Mouse (Mus musculus): ENCODE measurements around the gene Crlf2. TPM values are rescaled to one million over a fixed set of nuclear protein-coding genes. Genes with fewer than 3 reads are reported as not detected.

The Crlf2 gene
- 4.7 and 5.1 TPM in 2 replicates for polyA plus RNA-seq (2015; fragmentation: Nextera tagmentation; extraction: Ambion mirVana)

DNA sequence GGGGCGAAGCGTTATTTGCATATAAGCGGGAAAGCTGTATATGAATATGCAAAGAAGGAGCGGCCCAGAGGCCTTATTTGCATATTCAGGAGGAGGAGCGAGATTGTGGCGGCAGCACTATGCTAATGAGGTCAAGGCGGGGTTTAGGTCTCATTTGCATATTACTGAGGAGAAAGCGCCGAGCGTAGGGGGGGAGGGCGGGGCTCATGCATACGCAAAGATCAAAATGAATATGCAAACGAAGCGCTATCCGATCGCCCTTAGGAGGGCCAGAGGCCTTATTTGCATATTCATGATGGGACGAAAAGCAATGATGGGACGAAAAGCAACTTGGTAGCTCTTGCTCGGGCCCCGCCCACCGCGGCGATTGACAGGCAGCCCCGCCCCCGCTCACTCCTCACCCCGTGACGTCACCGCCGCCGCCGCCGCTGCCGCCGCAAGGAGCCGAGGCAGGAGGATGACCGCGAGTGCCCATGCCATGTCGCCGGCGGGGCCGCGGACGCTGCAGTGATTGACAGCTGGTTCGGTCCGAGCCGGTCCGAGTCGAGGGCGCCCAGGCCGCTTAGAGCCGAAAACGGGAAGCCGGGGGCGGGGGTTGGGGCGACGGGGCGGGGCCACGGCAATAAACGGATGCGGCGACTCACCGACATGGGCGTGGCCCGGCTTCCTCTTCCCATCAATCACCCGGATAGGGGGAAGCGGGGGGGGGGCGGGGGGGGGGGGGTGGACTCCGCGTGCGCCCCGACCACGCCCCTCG, at the start of gene Crlf2:
Crlf2 (minus strand) TSS at position 590 of the 757 bp plus-strand sequence.
- Histone ChIP-seq H3K9ac (ENCODE audit: low read depth, low read length) (peak within 1 kb of the TSS; percentile 71), H3K4me3 (ENCODE audit: low read depth, low read length) (peak within 1 kb of the TSS; percentile 74), H3K4me2 (ENCODE audit: low read depth, low read length) (peak within 1 kb of the TSS; percentile 76), H3K4me1 (ENCODE audit: control insufficient read depth, low read depth, low read length) (peaks cover 9% of the 10 kb centered on the region; the same call in 1 of the 2 replicates), H3K9me3 (replicated peaks; ENCODE audit: control insufficient read depth, low read length) (peaks cover 27% of the 10 kb centered on the region), H3K27me3 (ENCODE audit: control insufficient read depth, insufficient read depth, low read depth, low read length) (no peaks in the 10 kb centered on the region), H3K27ac (ENCODE audit: low read length) (peak within 1 kb of the TSS; percentile 94), H3K36me3 (ENCODE audit: control insufficient read depth, insufficient read depth) (peaks cover 15% of the 10 kb centered on the region)
- under 1% methylated on average over 58 of the region's 73 CpGs for WGBS (ENCODE audit: insufficient replicate concordance)
- ATAC-seq (ENCODE audit: low read depth) = peak; percentile 63

DNA sequence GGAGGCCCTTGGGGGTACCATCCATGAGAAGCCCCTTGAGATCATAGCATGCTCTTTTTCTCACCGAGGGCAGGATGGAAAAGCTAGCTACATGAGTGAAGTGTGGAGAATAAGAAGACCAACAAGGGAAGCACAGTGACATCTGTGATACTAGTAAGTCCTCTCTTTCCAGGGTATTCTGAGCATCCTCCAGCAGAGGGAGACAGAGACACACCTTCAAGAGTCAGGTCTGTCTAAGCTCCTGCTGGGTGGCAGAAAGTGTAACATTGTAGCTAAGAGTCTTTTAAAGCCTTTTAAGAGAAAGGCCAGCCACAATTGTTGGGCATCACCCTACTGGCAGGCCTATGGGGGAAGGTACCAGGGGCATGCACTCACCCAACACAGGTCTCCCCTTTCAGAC, 43.8 kb upstream of the Crlf2 start:
- no peak overlapping the region for H3K27ac ChIP-seq (ENCODE audit: low read length)
- H3K4me3 ChIP-seq (ENCODE audit: low read depth, low read length) = no peak overlapping the region
- no peak overlapping the region for H3K4me2 ChIP-seq (ENCODE audit: low read depth, low read length)
- 15% methylated on average over 1 of the region's 1 CpGs for WGBS (ENCODE audit: insufficient replicate concordance)
- no peaks in the 10 kb centered on the region for H3K27me3 ChIP-seq (ENCODE audit: control insufficient read depth, insufficient read depth, low read depth, low read length)
- H3K9me3 ChIP-seq (replicated peaks; ENCODE audit: control insufficient read depth, low read length) = no peaks in the 10 kb centered on the region
- no peak for ATAC-seq (ENCODE audit: low read depth)
- H3K9ac ChIP-seq (ENCODE audit: low read depth, low read length) = no peak overlapping the region
- no peaks in the 10 kb centered on the region for H3K4me1 ChIP-seq (ENCODE audit: control insufficient read depth, low read depth, low read length)
- H3K36me3 ChIP-seq (ENCODE audit: control insufficient read depth, insufficient read depth) = no peaks in the 10 kb centered on the region

- Histone ChIP-seq H3K36me3 (ENCODE audit: control insufficient read depth, insufficient read depth) (no peaks in the 10 kb centered on the region), H3K27ac (ENCODE audit: low read length) (no peak overlapping the region), H3K4me3 (ENCODE audit: low read depth, low read length) (no peak overlapping the region), H3K27me3 (ENCODE audit: control insufficient read depth, insufficient read depth, low read depth, low read length) (no peaks in the 10 kb centered on the region), H3K9ac (ENCODE audit: low read depth, low read length) (no peak overlapping the region), H3K4me2 (ENCODE audit: low read depth, low read length) (no peak overlapping the region), H3K9me3 (replicated peaks; ENCODE audit: control insufficient read depth, low read length) (no peaks in the 10 kb centered on the region), H3K4me1 (ENCODE audit: control insufficient read depth, low read depth, low read length) (no peaks in the 10 kb centered on the region)
- 16% methylated on average over 3 of the region's 3 CpGs for WGBS (ENCODE audit: insufficient replicate concordance)
- no peak for ATAC-seq (ENCODE audit: low read depth)
Observed at GRCm38 (mm10) chr5:109601080-109601479, 42.3 kb upstream of the Crlf2 start.

- Histone ChIP-seq H3K36me3 (ENCODE audit: control insufficient read depth, insufficient read depth) (no peaks in the 10 kb centered on the region), H3K9ac (ENCODE audit: low read depth, low read length) (no peak overlapping the region), H3K27me3 (ENCODE audit: control insufficient read depth, insufficient read depth, low read depth, low read length) (no peaks in the 10 kb centered on the region), H3K4me2 (ENCODE audit: low read depth, low read length) (no peak overlapping the region), H3K9me3 (replicated peaks; ENCODE audit: control insufficient read depth, low read length) (no peaks in the 10 kb centered on the region), H3K4me1 (ENCODE audit: control insufficient read depth, low read depth, low read length) (no peaks in the 10 kb centered on the region), H3K27ac (ENCODE audit: low read length) (no peak overlapping the region), H3K4me3 (ENCODE audit: low read depth, low read length) (no peak overlapping the region)
- no peak for ATAC-seq (ENCODE audit: low read depth)
Observed at GRCm38 (mm10) chr5:109598876-109599275, 40.1 kb upstream of the Crlf2 start.

GRCm38 (mm10) chr5:109596647-109597046, 37.9 kb upstream of the Crlf2 start:
- Histone ChIP-seq H3K4me3 (ENCODE audit: low read depth, low read length) (no peak overlapping the region), H3K27ac (ENCODE audit: low read length) (no peak overlapping the region), H3K4me1 (ENCODE audit: control insufficient read depth, low read depth, low read length) (no peaks in the 10 kb centered on the region), H3K27me3 (ENCODE audit: control insufficient read depth, insufficient read depth, low read depth, low read length) (no peaks in the 10 kb centered on the region), H3K9me3 (replicated peaks; ENCODE audit: control insufficient read depth, low read length) (no peaks in the 10 kb centered on the region), H3K36me3 (ENCODE audit: control insufficient read depth, insufficient read depth) (no peaks in the 10 kb centered on the region), H3K9ac (ENCODE audit: low read depth, low read length) (no peak overlapping the region), H3K4me2 (ENCODE audit: low read depth, low read length) (no peak overlapping the region)
- WGBS (ENCODE audit: insufficient replicate concordance) = 20% methylated on average over 5 of the region's 5 CpGs
- ATAC-seq (ENCODE audit: low read depth) = no peak

DNA sequence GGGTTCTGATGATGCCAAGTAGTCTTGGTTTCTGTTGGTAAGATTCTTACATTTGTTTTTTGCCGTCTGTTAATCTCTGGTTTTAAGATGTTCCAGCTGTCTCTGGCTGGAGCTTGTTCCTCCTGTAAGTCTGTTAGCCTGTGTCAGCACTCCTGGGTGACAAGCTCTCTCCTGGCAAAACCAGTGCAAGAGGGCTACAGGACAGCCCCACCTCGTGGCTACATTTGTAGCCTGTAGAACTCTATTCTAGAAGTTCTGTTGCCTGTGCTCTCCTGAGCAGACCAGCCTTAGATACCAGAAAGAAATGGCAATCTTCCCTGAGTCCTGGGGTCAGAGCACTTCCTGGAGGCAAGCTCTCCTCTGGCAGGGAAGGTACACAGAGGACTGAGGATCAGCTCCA, 4.0 kb upstream of the Crlf2 start:
- Histone ChIP-seq H3K4me2 (ENCODE audit: low read depth, low read length) (no peak overlapping the region), H3K36me3 (ENCODE audit: control insufficient read depth, insufficient read depth) (no peaks in the 10 kb centered on the region), H3K9ac (ENCODE audit: low read depth, low read length) (no peak overlapping the region), H3K4me3 (ENCODE audit: low read depth, low read length) (no peak overlapping the region), H3K4me1 (ENCODE audit: control insufficient read depth, low read depth, low read length) (peaks cover 4% of the 10 kb centered on the region; the same call in 1 of the 2 replicates), H3K27ac (ENCODE audit: low read length) (no peak overlapping the region), H3K27me3 (ENCODE audit: control insufficient read depth, insufficient read depth, low read depth, low read length) (no peaks in the 10 kb centered on the region), H3K9me3 (replicated peaks; ENCODE audit: control insufficient read depth, low read length) (no peaks in the 10 kb centered on the region)
- 33% methylated on average over 2 of the region's 2 CpGs for WGBS (ENCODE audit: insufficient replicate concordance)
- no peak for ATAC-seq (ENCODE audit: low read depth)

- peaks cover 26% of the 10 kb centered on the region for H3K9me3 ChIP-seq (replicated peaks; ENCODE audit: control insufficient read depth, low read length)
- no peak for ATAC-seq (ENCODE audit: low read depth)
- peaks cover 15% of the 10 kb centered on the region for H3K36me3 ChIP-seq (ENCODE audit: control insufficient read depth, insufficient read depth)
- peak overlapping the region; percentile 74 for H3K4me3 ChIP-seq (ENCODE audit: low read depth, low read length)
- H3K4me2 ChIP-seq (ENCODE audit: low read depth, low read length) = peak overlapping the region; percentile 76
- H3K27ac ChIP-seq (ENCODE audit: low read length) = peak overlapping the region; percentile 94
- peaks cover 9% of the 10 kb centered on the region; the same call in 1 of the 2 replicates for H3K4me1 ChIP-seq (ENCODE audit: control insufficient read depth, low read depth, low read length)
- WGBS (ENCODE audit: insufficient replicate concordance) = 14% methylated on average over 6 of the region's 6 CpGs
- no peaks in the 10 kb centered on the region for H3K27me3 ChIP-seq (ENCODE audit: control insufficient read depth, insufficient read depth, low read depth, low read length)
- no peak overlapping the region for H3K9ac ChIP-seq (ENCODE audit: low read depth, low read length)
Observed at GRCm38 (mm10) chr5:109559191-109559590, 398 bp upstream of the Crlf2 start.

DNA sequence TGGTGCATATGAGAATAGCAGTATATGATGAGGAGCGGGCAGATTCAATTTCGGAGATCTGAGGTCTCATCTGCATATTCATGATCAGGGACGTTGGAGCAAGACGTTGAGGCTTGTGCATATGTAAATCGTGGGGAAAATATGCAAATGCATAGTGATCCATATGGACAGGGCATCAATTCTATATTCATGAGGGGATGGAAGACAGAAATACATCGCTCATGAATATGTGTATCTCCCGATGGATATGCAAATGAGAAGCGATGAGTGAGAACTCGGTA, 730 bp downstream of the Crlf2 start:
- H3K27ac ChIP-seq (ENCODE audit: low read length) = peak overlapping the region; percentile 94
- H3K9ac ChIP-seq (ENCODE audit: low read depth, low read length) = 0 out of 2 replicates have a peak overlapping the region, but pooled peaks have one; percentile 20
- H3K4me2 ChIP-seq (ENCODE audit: low read depth, low read length) = peak overlapping the region; percentile 76
- WGBS (ENCODE audit: insufficient replicate concordance) = 1% methylated on average over 9 of the region's 9 CpGs
- H3K4me1 ChIP-seq (ENCODE audit: control insufficient read depth, low read depth, low read length) = peaks cover 9% of the 10 kb centered on the region; the same call in 1 of the 2 replicates
- no peak for ATAC-seq (ENCODE audit: low read depth)
- H3K36me3 ChIP-seq (ENCODE audit: control insufficient read depth, insufficient read depth) = peaks cover 15% of the 10 kb centered on the region
- peak overlapping the region; percentile 74 for H3K4me3 ChIP-seq (ENCODE audit: low read depth, low read length)
- H3K9me3 ChIP-seq (replicated peaks; ENCODE audit: control insufficient read depth, low read length) = peaks cover 32% of the 10 kb centered on the region
- no peaks in the 10 kb centered on the region for H3K27me3 ChIP-seq (ENCODE audit: control insufficient read depth, insufficient read depth, low read depth, low read length)

- WGBS (ENCODE audit: insufficient replicate concordance) = under 1% methylated on average over 35 of the region's 35 CpGs
- Histone ChIP-seq H3K4me2 (ENCODE audit: low read depth, low read length) (peak overlapping the region; percentile 76), H3K4me1 (ENCODE audit: control insufficient read depth, low read depth, low read length) (peaks cover 9% of the 10 kb centered on the region; the same call in 1 of the 2 replicates), H3K27me3 (ENCODE audit: control insufficient read depth, insufficient read depth, low read depth, low read length) (no peaks in the 10 kb centered on the region), H3K27ac (ENCODE audit: low read length) (peak overlapping the region; percentile 94), H3K9ac (ENCODE audit: low read depth, low read length) (0 out of 2 replicates have a peak overlapping the region, but pooled peaks have one; percentile 20), H3K9me3 (replicated peaks; ENCODE audit: control insufficient read depth, low read length) (peaks cover 34% of the 10 kb centered on the region), H3K4me3 (ENCODE audit: low read depth, low read length) (peak overlapping the region; percentile 74), H3K36me3 (ENCODE audit: control insufficient read depth, insufficient read depth) (peaks cover 15% of the 10 kb centered on the region)
- peak; percentile 57 for ATAC-seq (ENCODE audit: low read depth)
Observed at GRCm38 (mm10) chr5:109557321-109558122, 1.3 kb downstream of the Crlf2 start.

Measured in liver, embryonic 16.5 days (tissue).